Mouse (Mus musculus): ENCODE data around the gene Naglu.

Gene Naglu

GRCm38 (mm10) chr11:101051051-101051493, 18.7 kb upstream of the Naglu start:
- TF ChIP-seq GATA4 (IDR thresholded peaks at IDR 0.05; ENCODE audit: insufficient replicate concordance, low read length), result no peak

- TF ChIP-seq GATA4 (IDR thresholded peaks at IDR 0.05; ENCODE audit: insufficient replicate concordance, low read length), result no peak
Observed at GRCm38 (mm10) chr11:101051617-101052016, 18.2 kb upstream of the Naglu start.

GRCm38 (mm10) chr11:101052751-101053473, 16.9 kb upstream of the Naglu start:
- TF ChIP-seq GATA4 (IDR thresholded peaks at IDR 0.05; ENCODE audit: insufficient replicate concordance, low read length), result no peak

- no peak for TF ChIP-seq GATA4 (IDR thresholded peaks at IDR 0.05; ENCODE audit: insufficient replicate concordance, low read length)
Observed at GRCm38 (mm10) chr11:101053974-101054373, 15.8 kb upstream of the Naglu start.

- TF ChIP-seq GATA4 (IDR thresholded peaks at IDR 0.05; ENCODE audit: insufficient replicate concordance, low read length), result no peak
Observed at GRCm38 (mm10) chr11:101055418-101055817, 14.4 kb upstream of the Naglu start.

- TF ChIP-seq GATA4 (IDR thresholded peaks at IDR 0.05; ENCODE audit: insufficient replicate concordance, low read length), result no peak
Observed at GRCm38 (mm10) chr11:101056885-101057284, 12.9 kb upstream of the Naglu start.

GRCm38 (mm10) chr11:101057860-101058259, 12.0 kb upstream of the Naglu start:
- no peak for TF ChIP-seq GATA4 (IDR thresholded peaks at IDR 0.05; ENCODE audit: insufficient replicate concordance, low read length)

GRCm38 (mm10) chr11:101058726-101059125, 11.1 kb upstream of the Naglu start:
- TF ChIP-seq GATA4 (IDR thresholded peaks at IDR 0.05; ENCODE audit: insufficient replicate concordance, low read length), result no peak; the same call in 1 of the 2 replicates

- TF ChIP-seq GATA4 (IDR thresholded peaks at IDR 0.05; ENCODE audit: insufficient replicate concordance, low read length), result no peak
Observed at GRCm38 (mm10) chr11:101059473-101059872, 10.3 kb upstream of the Naglu start.

GRCm38 (mm10) chr11:101060126-101060525, 9.7 kb upstream of the Naglu start:
- TF ChIP-seq GATA4 (IDR thresholded peaks at IDR 0.05; ENCODE audit: insufficient replicate concordance, low read length), result no peak

GRCm38 (mm10) chr11:101061049-101061448, 8.8 kb upstream of the Naglu start:
- TF ChIP-seq GATA4 (IDR thresholded peaks at IDR 0.05; ENCODE audit: insufficient replicate concordance, low read length), result no peak

GRCm38 (mm10) chr11:101062165-101062884, 7.5 kb upstream of the Naglu start:
- TF ChIP-seq GATA4 (IDR thresholded peaks at IDR 0.05; ENCODE audit: insufficient replicate concordance, low read length), result no peak

GRCm38 (mm10) chr11:101062971-101063675, 6.7 kb upstream of the Naglu start:
- no peak for TF ChIP-seq GATA4 (IDR thresholded peaks at IDR 0.05; ENCODE audit: insufficient replicate concordance, low read length)

- peak; percentile 51; the same call in 1 of the 2 replicates for TF ChIP-seq GATA4 (IDR thresholded peaks at IDR 0.05; ENCODE audit: insufficient replicate concordance, low read length)
Observed at GRCm38 (mm10) chr11:101063676-101064327, 6.0 kb upstream of the Naglu start.

- TF ChIP-seq GATA4 (IDR thresholded peaks at IDR 0.05; ENCODE audit: insufficient replicate concordance, low read length), result no peak
Observed at GRCm38 (mm10) chr11:101064462-101064861, 5.3 kb upstream of the Naglu start.

Measured in liver, adult (tissue).